Mouse (Mus musculus) kidney, postnatal 25 days (tissue): ENCODE results near the gene Scimp.
A peak's percentile ranks its signal among the peaks of the same experiment; 100 is the strongest.

Experiments used
- DNase-seq, 2 experiments: peaks; one replicate each; pipeline ENCODE4 v3.0.0; 2021; ENCODE audit warnings: mixed read lengths in 2 of 2

Scimp gene

DNA sequence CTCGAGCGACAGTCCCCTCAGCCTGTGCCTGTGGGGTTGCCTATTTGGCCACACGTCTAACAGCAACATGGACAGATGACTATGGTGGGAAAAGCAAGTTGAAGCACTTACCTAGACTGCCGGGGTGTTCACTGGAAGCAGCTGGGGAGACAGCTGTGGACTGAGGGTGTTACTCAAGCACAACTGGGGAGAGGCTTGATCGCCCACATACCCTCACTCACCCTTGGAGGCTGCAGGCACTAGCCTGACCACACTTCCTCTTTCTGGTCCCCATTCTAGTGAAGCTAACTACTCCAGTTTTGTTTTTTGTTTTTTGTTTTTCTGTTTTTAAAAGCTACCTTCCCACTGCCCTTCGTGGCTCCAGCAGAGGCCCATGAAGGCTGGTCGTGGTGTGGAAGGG, at the start of gene Scimp:
Gene Scimp (minus strand): TSS at position 222 of the 400 bp plus-strand sequence.
- DNase-seq: no peak

DNA sequence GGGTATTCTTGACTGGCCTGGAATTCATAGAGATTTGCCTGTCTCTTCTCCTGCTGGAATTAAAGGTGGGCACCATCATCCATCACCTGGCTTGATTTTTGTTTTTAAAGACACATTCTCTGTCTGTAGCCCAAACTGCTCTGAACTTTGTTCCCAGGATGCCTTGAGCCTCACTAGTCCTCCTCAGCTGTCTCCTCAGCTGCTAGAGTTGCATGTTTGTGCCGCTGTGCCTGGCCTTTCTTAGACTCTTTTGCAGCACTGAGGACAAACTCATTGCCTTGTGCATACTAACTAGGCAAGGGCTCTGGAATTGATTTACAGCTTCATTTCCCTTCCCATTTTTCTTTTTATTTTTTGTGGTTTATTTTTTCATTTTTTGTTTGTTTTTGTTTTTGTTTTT, 48.0 kb upstream of the Scimp start:
- DNase-seq: no peak

DNA sequence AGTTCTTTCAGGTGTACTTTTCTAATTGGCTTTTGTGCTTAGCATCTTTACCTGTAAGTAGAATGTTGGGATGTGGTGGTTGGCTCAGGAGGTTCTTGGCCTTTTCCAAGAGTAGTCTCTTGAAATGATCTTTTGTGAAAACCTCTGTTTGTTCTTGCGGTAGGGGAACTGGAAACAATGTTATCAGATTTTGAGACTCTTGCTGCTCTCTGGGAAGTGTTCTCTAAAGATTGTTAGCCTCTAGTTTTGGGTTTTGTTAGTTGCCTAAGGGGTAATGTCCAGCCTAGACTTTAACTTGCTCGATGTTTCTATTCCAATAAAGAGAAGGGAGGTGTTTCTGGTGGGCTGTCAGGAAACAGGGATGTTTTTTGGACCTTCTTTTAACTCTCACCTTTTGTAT, 33.6 kb upstream of the Scimp start:
- DNase-seq: no peak

DNA sequence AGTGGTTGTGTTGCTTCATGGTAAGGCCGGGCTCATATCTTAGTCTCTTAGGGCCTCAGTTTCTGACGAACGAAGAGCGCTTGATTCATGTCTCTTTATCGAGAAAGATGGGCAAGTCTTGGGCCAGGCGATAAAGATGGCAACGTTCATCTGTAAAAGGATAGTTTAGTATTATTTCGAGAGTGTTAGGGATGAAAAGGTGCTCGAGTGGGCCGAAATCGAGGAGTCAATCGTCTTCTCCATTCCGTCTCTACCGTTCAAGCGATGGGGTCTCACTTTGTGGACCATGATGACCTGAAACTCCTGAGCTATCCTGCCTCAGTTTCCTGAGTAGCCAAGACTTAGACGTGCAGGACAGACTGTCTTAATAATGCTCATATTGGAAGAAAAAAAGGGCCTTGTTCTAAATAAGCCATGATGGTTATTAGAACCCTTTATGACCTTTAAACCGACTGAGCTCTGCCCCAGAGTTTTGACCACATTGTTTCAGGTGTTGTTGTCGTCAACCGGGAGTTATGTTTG, 33.1 kb upstream of the Scimp start:
- no peak for DNase-seq

DNA sequence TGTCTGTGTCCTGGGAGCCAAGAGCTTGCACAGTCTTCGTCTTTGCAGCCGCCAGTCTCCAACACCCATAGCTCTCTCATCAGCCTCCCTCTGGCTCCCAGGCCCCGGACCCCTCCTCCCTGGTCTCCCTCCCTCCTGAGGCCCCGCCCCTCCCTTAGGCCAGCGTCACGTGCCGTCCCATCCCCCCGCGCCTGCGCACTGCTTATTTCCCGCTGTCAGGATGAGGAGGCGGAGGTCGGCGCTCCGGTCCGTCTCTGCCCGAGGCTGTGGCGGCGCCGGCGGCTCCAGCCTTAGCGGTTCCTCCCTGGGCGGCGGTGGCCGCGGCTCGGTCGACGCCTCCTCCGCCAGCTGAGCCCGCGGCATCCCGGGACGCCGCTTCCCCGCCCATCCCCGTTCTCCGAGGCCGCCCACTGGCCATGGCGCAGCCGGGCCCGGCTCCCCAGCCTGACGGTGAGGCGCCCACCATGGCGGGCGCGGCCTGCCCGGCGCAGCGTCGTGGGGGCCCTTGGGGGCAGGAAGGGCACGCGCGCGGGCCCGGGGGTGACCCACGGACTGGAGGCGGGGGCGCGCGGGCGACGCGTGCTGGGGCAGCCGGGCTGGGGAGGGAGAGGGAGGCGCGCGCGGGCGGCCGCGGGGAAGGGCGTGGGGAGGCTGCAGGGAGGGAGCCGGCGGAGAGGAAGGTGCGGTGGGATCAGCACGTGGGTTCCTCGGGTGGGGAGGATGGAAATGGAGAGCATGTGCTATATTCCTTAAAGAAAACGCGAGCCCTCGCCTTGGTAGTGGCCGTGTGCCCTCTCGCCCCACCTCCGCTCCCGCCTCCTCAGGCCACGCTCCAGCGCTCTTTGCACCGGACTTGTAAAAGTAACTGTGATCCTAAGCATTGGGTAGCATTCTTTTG, 32.4 kb upstream of the Scimp start, which contains the start of gene Rabep1:
Gene Rabep1 (plus strand): TSS at position 220 of the 898 bp plus-strand sequence.
- DNase-seq: peak; percentile 97 to 98

DNA sequence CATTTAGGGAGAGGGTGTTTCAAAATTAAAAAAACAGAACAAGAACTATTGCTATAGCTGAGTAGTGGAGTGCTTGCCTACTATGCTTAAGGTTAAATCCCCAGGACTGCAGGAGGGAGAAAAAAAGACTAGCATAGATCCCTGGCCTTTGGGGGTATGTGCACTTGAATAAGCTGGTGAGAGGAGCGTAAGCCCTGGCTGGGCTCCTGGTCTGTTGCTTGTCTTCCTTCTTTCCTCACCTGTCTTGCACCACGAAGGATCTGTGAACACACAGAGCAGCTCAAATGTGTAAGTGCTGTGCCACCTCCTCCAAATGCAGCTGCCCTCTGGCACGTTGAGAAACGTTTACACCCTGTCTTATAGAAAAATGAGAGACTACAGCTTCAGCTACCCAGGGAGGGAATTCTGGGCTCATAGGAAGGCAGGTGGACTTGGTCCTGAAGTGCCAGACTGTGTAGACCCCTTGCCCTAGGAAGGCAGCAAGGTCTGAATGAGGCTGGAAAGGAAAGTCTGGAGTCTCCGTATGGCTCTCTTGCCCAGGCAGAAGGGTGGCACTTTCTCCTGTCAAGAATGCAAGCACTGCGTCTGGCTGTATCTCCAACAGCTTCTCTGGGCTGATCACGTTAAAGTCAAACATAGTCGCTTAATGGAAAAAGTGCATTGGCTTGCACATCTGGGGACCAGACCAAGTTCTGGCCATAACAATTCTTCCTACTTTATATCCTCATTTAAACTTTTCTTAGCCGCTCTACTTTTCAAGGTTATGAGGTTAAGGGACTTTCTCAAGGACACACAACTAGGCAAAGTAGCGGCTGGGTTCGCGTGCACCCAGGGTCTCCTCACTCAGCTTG, 31.5 kb upstream of the Scimp start:
- no peak for DNase-seq

DNA sequence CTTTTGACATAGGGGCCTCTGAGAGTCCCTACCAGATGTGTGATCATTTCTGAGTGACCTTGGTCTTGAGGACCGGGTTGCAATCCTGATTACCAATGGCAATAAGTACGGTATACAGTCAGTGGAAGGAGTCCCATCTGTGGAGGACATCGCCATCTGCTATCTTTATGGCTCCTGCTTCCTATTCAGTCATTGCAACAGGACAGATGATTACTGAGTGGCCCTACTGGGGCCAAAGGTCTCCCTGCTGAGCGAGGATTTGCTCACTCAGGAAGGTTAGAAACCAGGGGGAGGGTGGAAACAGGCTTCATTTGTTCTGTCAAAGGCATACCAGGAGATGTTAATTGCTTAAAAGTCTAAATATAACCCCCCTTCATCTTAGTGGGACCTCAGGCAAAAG, 30.6 kb upstream of the Scimp start:
- DNase-seq: peak; percentile 10 to 50

DNA sequence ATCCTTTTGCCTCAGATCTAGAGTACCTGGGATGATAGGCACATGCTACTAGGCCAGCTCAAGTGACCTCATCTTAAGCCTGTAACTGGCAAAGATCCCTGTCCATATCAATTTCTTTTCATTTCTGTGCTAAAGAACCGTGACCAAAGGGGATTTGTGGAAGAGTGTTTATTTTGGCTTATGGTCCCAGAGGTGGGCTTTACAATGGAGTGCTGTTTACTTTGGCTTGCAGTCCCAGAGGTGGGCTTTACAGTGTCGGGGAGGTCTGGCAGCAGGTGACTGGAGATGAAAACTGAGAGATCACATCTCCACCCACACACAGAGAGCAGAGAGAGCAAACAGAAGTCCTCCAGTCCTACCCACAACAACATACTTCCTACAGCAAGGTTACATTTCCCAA, 26.2 kb upstream of the Scimp start:
- DNase-seq: no peak

DNA sequence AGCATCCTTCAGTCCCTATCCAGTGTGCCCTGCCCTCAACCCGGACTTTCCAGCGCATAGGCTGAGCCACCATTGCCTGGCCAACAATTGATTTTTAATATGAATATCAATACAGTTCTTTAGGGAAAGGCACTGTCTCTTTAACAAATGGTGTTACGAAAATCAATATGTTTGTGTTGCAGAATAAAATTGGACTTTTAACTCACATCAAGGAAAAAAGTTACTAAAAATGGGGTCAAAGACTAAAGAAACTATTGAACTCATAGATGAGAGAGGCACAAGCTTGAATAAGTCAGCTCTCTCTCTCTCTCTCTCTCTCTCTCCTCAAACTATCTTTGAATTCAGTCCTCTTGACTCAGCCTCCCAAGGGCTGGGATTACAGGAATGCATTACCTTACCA, 24.6 kb upstream of the Scimp start:
- DNase-seq: no peak

DNA sequence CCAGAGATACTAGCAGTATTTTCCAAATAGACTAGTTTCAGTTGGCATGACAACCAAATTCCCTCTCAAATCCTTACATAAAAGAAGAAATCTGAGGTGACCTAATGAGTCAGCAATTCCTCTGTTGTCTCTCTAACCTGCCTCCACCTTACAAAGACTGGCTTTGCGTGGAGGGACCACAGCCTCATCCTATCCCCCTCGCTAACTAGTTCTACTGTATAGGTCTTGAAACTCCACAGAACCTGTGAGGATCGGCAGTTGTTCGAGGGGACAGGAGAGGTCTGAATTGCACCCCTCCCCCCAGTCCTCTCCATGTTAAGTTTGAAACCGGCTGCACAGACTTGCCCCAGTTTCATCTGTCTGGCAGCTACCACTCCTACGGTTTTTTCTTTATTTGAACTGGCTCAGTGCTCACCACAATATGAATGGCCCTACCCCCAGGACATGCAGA, 23.0 kb upstream of the Scimp start:
- no peak for DNase-seq

DNA sequence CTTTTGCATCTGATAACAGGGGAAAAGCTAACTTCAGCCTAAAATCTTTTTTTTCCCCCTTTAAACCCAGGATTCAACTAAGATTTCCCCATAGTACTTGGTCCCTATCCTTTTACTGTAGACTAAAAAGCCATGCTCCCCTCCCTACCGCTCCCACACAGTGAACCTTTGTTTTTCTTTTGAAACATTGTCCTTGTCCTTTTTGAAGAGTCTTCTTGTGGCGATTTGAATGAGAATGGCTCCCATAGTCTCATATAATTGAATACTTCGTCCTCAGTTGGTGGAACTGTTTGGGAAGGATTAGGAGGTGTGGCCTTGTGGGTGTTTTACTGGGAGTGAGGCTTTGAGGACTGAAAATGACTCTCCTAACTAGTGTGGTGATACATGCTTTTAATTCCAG, 21.4 kb upstream of the Scimp start:
- DNase-seq: no peak

DNA sequence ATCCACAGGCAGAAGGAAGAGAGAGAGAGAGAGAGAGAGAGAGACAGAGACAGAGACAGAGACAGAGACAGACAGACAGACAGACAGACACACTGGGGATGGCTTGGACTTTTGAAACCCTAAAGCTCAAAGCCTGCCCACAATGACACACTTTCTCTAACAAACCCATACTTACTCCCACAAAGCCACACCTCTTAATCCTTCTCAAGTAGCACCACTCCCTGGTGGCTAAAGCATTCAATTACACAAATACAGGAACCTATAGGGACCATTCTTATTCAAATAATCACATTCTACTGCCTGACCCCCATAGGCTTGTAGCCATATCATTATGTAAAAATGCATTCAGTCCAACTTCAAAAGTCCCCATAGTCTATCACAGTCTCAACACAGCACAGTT, 21.0 kb upstream of the Scimp start:
- no peak for DNase-seq

DNA sequence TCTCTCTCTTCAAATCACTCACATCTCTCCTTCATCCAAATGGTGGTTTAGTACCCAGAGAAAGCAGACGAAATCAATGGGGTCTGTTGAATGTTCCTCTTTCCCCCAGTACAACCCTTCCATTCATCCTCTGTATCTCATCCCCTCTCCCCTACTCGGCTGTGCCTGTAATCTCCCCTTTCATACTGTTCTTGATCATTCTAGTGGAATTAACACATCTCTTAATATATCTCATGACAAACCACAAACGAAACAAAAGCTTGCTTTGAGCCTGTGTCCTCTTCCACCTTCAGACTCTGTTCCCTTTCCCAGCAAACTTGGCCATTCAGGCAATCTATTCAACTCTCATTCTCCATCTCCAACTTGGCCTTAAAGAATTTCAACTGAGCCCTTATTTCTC, 18.8 kb upstream of the Scimp start:
- no peak for DNase-seq

DNA sequence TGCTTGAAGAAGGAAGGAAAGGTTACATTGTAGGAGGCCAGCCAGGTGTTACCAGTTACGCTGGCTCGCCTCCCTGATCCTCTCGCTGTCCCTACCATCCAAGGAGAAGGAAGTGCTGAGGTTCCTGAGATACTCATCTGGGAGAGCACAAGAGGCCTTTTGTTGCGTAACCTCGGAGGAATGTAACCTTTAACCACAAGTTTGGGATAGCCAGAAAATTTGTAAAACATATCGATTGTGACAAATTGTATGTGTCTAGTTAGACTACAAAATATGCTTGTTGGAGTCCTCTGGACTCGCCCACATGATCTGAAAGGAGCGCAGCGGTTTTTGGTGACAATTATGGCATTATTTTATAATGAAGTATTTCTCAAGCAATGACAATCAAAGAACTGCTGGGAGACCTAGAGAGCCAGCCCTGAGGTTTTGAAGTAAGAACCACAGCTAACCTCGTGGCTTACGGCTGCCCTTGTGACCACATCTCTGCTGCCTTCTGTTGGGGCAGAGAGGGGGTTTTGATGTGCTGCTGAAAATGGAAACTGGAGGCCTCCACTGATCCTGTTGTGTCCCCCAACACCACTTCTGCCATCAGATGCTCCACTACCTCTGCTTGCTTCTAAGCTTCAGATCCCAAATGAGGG, 16.7 kb upstream of the Scimp start:
- no peak for DNase-seq

DNA sequence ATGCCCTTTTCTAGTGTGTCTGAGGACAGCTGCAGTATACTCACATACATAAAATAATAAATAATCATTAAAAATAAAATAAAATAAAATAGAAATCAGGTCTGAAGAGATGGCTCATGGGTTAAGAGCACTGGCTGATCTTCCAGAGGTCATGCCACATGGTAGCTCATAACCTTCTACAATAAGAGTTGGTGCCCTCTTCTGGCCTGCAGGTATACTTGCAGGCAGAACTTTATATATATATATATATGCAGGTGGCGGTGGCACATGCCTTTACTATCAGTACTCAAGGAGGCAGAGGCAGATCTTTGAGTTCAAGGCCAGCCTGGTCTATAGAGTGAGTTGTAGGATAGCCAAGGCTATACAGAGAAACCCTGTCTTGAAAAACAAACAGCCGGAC, 13.8 kb upstream of the Scimp start:
- no peak for DNase-seq

DNA sequence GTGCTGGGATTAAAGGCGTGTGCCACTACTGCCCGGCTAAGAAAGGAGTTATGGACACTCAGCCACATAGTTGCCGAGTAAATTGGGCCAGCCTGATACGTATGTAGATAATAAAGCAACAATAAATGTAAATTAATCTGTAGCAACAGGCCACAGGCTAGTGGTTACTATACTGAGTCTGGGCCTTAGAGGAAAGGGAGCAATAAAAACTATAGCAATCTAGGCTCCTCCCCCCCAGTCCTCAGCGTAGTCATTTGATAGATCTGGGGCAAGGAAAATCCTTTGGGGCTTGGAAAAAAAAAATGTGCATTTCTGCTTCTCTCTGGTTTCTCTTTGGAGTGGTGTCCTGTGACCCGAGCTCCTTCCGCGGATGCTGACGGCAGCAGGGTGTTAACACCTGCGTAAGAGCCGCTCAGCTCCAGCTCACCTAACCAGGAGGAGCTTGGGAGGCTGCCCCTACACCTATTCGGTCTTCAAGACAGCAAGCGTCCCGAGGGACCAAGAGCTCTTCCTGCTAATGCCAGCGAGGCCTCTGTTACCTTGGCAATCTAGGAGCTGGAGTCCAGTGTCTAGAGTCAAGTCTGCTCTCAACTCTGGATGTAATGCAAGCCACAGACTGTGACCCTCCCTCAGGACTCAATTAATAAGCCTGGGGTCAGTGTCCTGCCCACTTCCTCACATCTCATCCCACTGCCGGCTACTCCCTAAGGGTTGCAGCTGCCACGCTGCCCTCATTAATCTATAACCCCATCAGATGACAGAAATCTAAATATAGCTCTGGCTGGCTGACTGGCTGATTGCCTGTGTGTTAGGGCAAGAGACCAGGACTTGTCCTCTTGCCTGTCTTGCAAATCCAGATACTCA, 9.6 kb upstream of the Scimp start:
- peak; percentile 73 to 88 for DNase-seq

DNA sequence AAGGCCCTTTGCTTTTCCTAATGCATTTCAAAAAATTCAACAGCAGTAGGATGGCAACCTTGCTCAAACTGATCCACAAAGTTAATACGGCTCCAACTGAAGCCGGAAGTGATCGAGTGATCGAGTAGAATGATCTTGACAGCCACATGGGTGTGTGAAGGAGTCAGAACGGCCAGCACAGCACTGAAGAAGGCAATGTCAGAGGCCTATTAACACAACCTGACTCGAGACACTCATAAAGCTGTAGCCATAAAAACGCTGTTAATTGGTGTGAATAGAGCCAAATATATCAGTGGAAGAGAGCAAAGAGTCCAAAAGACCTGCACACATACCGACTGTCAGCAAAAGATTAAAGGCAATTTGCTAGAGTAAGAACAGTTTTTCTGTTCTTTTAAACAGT, 7.7 kb upstream of the Scimp start:
- no peak for DNase-seq

DNA sequence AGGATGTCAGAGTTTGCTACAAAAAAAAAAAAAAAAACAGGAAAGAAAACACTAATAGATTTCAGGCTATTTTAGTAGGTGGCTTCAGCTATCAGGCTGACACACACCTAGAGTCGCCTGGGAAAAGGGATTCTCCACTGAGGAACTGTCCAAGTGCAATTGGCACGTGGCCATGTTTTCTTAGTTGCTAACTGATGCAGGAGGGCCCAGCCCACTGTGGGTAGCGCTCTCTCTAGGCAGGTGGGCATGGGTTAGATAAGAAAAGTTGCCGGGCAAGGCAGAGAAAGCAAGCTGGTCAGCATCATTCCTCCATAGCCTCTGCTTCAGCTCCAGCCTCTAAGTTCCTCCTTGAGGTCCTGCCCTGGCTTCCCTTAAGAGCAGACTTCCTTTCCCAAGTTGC, 4.4 kb upstream of the Scimp start:
- DNase-seq: peak in 1 of 2 experiments; percentile 10

DNA sequence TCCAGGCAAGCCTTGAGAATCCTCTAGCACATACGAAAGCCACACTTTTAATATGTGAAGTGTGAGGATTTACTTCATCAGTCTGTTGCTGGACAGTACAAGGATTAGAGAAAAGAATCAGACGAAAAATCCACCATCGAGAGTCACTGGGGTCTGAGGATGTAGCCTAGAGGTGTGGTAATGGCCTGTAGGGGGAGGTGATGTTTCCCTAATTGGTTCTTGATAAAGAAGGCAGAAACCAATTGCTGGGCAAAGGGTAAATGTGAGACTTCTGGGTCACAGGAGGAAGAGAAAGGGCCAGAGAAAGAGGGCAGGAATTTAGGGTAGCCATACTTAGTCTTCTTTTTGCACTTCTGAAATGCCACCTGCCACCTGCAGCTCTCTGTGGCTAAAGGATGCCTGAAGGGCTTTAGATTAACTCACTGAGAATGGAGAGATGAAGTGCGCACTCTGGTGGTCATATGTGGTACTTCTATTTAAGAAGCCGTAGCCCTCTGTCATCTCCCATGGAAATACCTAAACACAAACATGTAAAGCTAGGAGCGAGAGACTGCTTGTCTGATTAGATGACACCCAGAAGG, 3.2 kb upstream of the Scimp start:
- peak in 1 of 2 experiments; percentile 72 for DNase-seq

DNA sequence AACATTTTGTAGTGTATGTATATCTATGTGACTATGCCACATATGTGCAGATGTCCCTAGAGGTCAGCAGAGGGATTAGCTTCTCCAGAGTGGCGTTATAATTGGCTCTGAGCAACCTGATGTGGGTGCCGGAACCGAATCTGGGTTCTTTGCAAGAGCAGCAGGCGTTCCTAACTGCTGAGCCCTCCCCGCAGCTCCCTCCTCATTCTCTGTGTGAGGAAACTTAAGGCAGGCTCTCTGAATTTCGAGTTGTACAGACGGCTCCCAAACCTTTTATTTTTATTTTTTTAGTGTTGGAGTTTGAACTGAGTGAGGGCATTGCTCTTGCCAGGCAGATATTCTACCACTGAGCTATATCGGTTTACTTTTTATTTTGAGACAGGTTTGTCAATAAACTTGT, 2.7 kb upstream of the Scimp start:
- no peak for DNase-seq

DNA sequence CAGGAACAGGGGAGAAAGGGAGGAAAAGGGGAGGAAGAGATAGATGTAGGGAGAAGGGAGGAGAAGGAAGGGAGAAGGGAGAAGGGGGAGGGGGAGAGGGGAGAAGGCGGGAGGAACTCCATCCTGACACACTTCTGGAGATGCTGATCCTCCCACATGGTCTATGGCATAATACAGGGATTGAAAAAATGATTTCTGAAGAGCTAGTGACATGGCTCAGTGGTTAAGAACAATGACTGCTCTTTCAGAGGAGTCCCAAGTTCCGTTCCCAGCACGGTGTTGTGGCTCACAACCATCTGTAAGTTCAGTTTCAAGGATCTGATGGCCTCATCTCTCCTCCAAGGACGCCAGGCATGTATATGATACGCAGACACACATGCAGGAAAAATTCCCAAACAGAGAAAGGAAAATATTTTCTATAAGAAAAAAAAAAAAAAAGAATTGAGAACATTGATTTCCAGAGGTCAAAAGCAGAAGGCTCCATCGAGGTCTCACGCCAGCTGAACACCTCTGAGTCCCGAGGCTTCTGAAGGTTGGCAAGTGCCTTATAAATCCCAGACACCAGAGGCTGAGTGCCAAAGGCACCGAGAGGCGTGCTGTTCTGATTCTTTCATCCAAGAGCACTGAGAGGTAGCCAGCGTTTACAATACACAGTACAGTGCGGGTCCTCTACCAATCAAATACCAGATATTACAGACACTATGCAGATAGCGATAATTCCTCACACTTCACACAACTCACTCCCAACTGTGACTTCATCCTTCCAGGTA, 730 bp downstream of the Scimp start:
- DNase-seq: no peak
